Mouse (Mus musculus) heart, embryonic 12.5 days (tissue): ENCODE measurements around the gene Kdr. TPM values are rescaled to one million over a fixed set of nuclear protein-coding genes. Genes with fewer than 3 reads are reported as not detected.

ENCODE experiments used
- ATAC-seq: fragments of 200-750 bp; cut with Nextera tagmentation; 2 replicates; pipeline ENCODE4 v1.8.0; 2017; ENCODE audit warnings: moderate TSS enrichment, moderate library complexity; ENCODE audit not compliant: insufficient number of reproducible peaks, low FRiP score
- H3K27ac ChIP-seq: fragments of 300-500 bp; sonication (generic); 2 replicates; pipeline ENCODE4 v1.5.1; 2016; ENCODE audit warnings: mild to moderate bottlenecking, moderate library complexity; ENCODE audit not compliant: poor library complexity, severe bottlenecking
- H3K27me3 ChIP-seq: fragments of 300-500 bp; sonication (generic); replicated peaks from 2 replicates; pipeline ENCODE4 v1.6.1; 2016; ENCODE audit warnings: mild to moderate bottlenecking, moderate library complexity
- H3K36me3 ChIP-seq: fragments of 300-500 bp; sonication (generic); 2 replicates; pipeline ENCODE4 v1.6.1; 2016; ENCODE audit warnings: mild to moderate bottlenecking, moderate library complexity
- H3K4me1 ChIP-seq: fragments of 300-500 bp; sonication (generic); replicated peaks from 2 replicates; pipeline ENCODE4 v1.6.1; 2016; ENCODE audit warnings: mild to moderate bottlenecking
- H3K4me2 ChIP-seq: fragments of 300-500 bp; sonication (generic); 2 replicates; pipeline ENCODE4 v1.6.1; 2016; ENCODE audit warnings: mild to moderate bottlenecking, moderate library complexity
- H3K4me3 ChIP-seq: fragments of 300-500 bp; sonication (generic); 2 replicates; pipeline ENCODE4 v1.5.1; 2016; ENCODE audit warnings: mild to moderate bottlenecking
- H3K9ac ChIP-seq: fragments of 300-500 bp; sonication (generic); 2 replicates; pipeline ENCODE4 v1.6.1; 2016; ENCODE audit warnings: mild to moderate bottlenecking, moderate library complexity
- H3K9me3 ChIP-seq: fragments of 300-500 bp; sonication (generic); replicated peaks from 2 replicates; pipeline ENCODE4 v1.6.1; 2016; ENCODE audit warnings: mild to moderate bottlenecking, moderate library complexity
- WGBS: fragments of 180-500 bp; shearing (Covaris S2); methylation state at CpG from one replicate; pipeline ENCODE4 v1.1.7; 2016; 5-methylcytosine and 5-hydroxymethylcytosine counted together
- microRNA-seq: library from miRNA; unstranded; fragments of <30 nt; microRNA quantifications from one replicate; pipeline ENCODE4, GENCODE M21; 2017
- polyA plus RNA-seq: library from polyadenylated mRNA; unstranded; fragments of >200 nt; fragmentation: Nextera tagmentation; extraction: Ambion mirVana; gene quantifications from 2 replicates; pipeline ENCODE4 v1.2.1, GENCODE M21; 2016

Kdr gene
- polyA plus RNA-seq, 1 experiment from 2014 or later = 48.0 TPM

DNA sequence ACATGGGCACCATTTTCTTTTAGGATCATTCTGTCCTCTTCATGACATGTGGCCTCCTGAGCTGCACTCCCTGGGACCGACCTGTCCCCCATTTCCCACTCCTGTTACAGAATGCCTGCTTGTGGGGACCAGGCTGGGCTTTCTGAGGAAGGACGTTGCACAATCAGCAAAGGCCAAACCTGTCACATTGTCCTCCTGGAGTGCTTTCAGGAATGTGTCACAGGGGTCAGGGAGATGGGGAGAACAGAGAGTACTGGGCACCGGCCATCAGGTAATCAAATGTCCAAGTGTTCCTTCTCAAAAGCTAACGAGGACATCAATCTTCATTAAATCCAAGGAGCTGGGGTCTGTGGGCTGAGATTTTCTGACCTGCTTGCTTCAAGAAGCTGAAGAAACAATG is 72.2 kb downstream of the Kdr start:
- Histone ChIP-seq H3K4me3 (no peak overlapping the region), H3K27me3 (no peaks in the 10 kb centered on the region), H3K36me3 (no peaks in the 10 kb centered on the region), H3K27ac (no peak overlapping the region), H3K4me1 (peaks cover 1% of the 10 kb centered on the region), H3K9ac (no peak overlapping the region), H3K9me3 (no peaks in the 10 kb centered on the region; the same call in 1 of the 2 replicates), H3K4me2 (no peak overlapping the region)
- 45% methylated on average over 4 of the region's 4 CpGs for WGBS
- ATAC-seq = no peak

DNA sequence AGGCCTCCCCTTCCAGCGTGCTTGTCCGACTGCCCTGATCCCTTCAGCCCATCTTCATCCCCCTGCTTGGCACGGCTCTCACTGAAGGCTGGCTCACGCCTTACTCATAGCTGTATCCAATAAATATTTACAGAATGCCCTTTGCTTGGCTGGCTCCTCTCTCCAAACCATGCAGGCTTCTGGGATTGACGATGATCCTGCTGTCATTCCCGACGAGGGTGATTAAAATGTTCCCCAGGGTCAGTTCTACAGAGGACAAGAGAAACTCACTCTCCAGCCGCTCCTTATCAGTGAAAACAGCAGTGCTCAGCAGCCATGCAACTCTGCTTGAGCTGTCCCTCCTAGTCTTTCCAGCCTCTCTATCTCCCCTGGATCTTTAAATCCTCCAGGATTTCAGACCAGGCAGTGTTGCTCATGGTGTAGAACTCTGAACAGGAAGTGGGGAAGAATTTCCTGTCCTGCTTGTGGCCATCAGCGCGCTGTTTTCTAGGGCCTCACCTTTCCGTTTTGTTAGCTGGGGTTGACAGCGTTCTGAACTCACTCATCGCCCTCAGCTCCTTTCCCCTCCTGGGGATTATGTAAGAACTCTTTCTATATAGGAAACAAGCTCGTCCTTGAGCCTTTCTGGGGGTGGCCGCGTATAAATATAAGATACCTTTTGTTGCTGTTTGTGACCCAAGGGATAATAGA is 77.9 kb downstream of the Kdr start:
- 0 out of 2 replicates have a peak, but pooled peaks have one; percentile 39 for ATAC-seq
- Histone ChIP-seq H3K4me3 (no peak overlapping the region), H3K9me3 (no peaks in the 10 kb centered on the region), H3K4me2 (peak overlapping the region; percentile 57), H3K36me3 (no peaks in the 10 kb centered on the region), H3K9ac (no peak overlapping the region), H3K27ac (peak overlapping the region; percentile 50), H3K4me1 (peaks cover 21% of the 10 kb centered on the region), H3K27me3 (no peaks in the 10 kb centered on the region)
- WGBS = 14% methylated on average over 16 of the region's 16 CpGs

- H3K36me3 ChIP-seq = no peaks in the 10 kb centered on the region
- 77% methylated on average over 3 of the region's 3 CpGs for WGBS
- no peak overlapping the region for H3K4me3 ChIP-seq
- H3K27me3 ChIP-seq = no peaks in the 10 kb centered on the region
- no peak overlapping the region for H3K27ac ChIP-seq
- H3K9ac ChIP-seq = no peak overlapping the region
- no peak for ATAC-seq
- no peak overlapping the region for H3K4me2 ChIP-seq
- H3K4me1 ChIP-seq = peaks cover 12% of the 10 kb centered on the region
- H3K9me3 ChIP-seq = no peaks in the 10 kb centered on the region
These were observed 82.9 kb downstream of the Kdr start for GRCm38 (mm10) chr5:75895351-75895750.

- no peak overlapping the region for H3K9ac ChIP-seq
- H3K4me1 ChIP-seq = peaks cover 4% of the 10 kb centered on the region; the same call in 1 of the 2 replicates
- no peak overlapping the region for H3K4me2 ChIP-seq
- no peak for ATAC-seq
- H3K9me3 ChIP-seq = no peaks in the 10 kb centered on the region
- H3K27ac ChIP-seq = no peak overlapping the region
- H3K36me3 ChIP-seq = no peaks in the 10 kb centered on the region
- H3K27me3 ChIP-seq = no peaks in the 10 kb centered on the region
- WGBS = 47% methylated on average over 6 of the region's 6 CpGs
- no peak overlapping the region for H3K4me3 ChIP-seq
These were observed 85.2 kb downstream of the Kdr start for GRCm38 (mm10) chr5:75892956-75893471.

Small RNA genes lying within 50 kb of the gene (microRNA-seq; reads per million reads assigned to microRNA genes)
- gene Gm25374 = not detected

Other genes starting within 250 kb of the Kdr start
- 27.2 and 29.1 TPM in 2 replicates for gene Srd5a3, start 161.8 kb upstream of the Kdr start, polyA plus RNA-seq
- gene Tmem165, start 205.4 kb upstream of the Kdr start, polyA plus RNA-seq = 109 and 112 TPM in 2 replicates